Mouse (Mus musculus) B cell, adult 2 months (primary cell): ENCODE measurements at regions not wholly inside any gene's neighbourhood (a gene's known extent, or its start where the extent isn't known, plus 50 kb on each side); places are given as distances from the start of the nearest gene placed in this dataset.

ENCODE experiments used
- DNase-seq, 2 experiments: peaks; one replicate each; pipeline ENCODE4 v3.0.0; 2022

DNA sequence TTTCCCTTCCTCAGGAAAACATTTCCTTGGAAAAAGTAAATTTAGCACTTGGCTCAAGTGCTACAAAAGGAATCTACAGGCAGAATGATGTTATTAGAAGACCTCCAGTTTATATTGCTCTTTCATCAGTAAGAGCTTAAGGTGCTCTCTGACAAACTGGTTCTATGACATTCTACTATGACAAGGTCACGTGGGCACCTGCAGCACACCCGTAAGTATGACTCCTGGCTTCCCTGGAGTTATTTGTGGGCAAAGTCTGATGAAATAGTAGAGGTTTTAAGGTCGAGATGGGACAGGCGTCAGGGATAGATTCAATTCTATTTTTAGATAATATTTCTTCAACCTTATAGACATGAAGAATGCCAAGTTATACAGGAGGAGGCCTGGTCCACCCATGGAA is 84.9 kb upstream of the Ccn6 start:
- no peak for DNase-seq

DNA sequence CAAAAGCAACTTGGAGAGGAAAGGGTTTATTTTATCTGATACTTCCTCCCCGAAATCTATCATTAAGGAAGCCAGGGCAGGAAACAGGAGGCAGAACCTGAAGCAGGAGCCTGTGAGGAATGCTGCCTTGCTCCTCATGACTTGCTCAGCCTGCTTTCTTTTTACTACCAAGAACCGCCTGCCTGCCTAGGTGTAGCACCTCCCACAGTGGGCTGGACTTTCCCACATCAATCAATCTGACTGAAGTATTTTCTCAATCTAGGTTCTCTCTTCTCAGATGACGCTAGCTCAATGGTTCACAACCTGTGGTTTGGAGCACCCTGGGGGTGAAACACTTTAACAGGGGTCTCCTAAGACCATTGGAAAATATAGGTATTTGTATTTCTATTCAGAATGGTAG is 83.4 kb upstream of the Ccn6 start:
- DNase-seq, result no peak

DNA sequence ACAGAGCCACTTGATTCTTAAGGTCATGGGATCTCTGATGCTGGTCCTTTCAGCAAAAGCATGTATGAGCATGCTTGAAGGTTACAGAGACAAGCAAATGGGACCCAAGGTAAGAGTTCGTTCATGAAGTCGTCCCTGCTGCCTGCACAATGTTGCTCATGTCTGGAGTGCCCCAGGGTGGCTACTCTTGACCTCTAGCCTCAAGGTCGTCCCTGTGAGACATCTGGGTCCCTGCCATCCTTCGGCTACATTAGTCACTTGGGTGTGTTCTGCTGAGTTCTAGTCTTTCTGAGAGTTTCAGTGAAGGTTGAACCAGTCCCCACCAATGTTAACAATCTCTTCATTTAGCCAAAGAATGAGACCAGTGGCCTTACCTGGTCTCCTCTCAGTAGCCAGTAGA is 81.5 kb upstream of the Ccn6 start:
- DNase-seq, result no peak

DNA sequence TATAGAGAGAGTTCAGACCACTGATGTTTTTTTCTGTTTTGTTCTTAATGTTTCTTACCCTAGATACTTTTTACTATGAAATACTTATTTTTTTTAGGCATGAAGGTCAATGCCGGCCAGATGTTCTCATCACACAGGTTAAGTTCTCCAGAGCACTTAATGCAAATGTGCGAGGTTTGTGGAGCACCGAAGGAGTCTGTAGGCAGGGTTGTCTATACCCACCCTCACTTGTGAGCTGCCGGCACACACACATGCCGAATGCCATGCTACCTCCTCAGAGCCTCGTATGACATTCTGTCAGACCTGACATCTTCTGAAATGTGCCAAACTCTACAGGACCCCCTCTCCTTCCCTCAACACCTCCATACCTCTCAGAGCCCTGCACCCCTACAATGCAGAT is 80.5 kb upstream of the Ccn6 start:
- DNase-seq, result no peak

DNA sequence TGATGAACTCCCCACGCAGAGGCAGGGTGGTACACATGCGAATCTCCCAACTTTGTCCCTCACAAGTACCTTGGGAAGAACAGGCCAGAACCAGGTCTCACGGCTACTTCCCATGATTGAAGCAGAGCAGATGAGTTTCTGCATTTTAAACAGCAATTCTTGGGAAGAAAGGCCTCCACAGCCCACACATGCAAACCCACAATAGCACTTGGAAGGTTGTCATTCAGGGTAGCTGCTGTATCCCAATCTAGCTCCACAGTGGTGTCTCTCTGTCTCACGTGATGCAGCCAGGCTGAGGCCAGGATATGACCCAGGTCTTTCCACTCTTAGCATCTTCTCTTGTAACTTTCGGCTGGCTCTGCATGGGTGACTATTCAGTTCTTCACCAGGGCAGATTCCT is 78.8 kb upstream of the Ccn6 start:
- DNase-seq, result no peak

DNA sequence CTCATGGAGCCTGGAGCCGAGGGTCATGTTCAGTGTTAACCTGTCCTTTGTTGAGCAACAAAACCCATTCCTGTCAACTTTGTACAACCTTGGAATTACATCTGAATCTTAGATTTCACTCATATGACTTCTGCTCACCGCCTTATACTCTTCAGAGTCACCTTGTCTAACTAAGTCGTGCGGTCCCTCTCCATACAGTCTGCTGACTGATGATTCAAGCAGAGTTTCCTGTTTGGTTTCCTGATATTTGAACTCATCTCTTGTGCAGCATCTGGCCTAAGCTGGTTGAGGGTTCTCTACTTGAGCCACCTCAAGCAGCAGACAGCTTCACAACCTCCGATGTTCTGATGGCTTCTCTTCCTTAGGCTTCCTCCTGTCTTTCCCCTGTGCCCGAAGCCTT is 78.3 kb upstream of the Ccn6 start:
- no peak for DNase-seq

DNA sequence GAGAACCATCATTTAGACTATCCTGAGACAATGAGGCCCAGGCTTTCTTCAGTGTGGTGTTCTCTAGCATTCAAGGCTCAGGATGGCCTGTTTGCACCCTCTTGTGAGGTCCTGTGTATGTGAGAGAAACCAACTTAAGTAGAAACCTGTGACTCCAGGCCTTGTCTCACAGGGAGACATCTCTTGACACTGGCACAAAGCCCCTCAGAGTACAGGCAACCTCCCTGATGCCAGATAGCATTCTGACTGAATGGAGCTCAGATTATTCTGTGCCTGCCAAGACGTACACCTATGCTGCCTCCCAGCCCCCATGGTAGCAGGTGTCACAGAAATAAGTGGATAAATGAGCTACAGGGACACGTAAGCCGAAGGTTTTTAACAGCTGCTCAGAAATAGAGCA is 77.9 kb upstream of the Ccn6 start:
- DNase-seq, result no peak

DNA sequence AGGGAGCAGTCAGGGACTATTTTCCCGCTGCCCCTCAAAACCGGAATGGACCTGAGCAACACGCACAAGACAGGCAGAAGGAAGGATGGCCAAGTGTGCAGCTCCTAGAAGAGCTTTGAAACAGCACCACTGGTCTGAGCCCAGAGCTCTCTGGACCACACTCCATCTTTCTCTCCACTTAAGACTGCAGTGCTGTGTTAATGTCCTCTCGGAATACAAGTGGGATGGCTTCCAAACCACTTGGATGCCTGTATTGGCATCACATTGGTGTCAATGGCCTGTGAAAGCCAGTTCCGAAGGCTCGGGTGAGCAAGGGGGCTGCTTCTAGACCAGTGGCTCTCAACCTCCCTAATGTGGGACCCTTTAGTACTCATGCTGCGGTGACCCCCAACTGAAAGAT is 77.4 kb upstream of the Ccn6 start:
- no peak for DNase-seq

DNA sequence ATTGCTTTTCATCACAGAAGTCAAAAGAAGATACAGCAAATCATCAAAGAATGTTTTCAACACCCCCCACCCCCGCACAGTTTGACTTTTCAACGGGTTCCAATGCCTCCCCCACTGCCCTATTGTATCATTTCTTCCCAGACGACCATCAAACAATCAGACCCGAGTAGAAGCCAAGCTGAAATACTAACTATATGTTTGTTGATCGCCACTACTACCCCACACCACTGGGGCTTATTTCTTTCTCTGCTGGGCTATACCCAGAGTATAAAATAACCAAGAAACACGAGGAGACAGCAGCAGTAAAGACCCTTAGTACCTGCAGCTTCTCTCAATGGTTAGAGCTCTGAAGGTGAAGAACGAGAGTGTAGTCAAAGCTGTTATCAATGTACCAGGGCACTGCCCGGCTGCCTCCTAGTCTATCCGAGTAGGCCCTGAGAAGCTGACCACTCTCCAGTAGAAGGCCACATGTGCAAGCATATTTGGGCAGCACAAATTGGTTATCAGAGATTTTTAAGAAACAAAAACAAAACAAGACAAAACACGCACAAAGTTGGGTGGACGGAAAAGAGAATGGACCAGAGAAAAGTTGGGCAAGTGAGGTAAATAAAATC is 76.7 kb upstream of the Ccn6 start:
- no peak for DNase-seq

DNA sequence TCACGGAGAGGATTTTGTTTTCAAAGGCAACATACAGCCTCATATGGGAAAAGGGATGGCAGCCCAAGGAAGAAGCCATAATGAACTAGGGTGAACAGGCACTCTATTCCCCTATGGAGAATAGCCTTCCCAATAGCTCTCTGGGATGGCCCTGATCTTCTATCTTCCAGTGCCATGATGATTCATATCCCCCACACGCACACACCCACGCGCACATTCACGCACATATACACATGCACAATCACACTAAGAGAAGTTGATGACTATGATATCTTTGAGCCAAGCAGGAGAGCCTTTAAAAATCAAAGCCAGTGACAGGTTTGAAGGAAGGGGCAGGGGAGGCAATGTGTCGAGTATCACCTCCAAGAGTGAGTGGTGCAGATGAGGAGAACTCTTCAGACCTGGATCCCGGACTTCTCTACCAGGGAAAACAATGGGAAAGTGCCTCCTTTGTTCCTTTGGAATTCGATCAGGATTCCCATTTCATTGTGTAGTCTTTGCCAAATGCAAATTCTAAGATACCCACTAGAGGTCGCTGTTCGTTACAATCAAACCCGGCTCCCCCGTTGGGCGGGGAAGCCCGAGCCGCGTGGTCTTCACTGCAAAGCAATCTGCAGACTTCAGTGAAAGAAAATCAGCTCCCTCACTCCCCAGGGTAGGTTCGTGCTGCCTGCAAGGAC is 76.0 kb upstream of the Ccn6 start:
- DNase-seq, result peak; percentile 80

DNA sequence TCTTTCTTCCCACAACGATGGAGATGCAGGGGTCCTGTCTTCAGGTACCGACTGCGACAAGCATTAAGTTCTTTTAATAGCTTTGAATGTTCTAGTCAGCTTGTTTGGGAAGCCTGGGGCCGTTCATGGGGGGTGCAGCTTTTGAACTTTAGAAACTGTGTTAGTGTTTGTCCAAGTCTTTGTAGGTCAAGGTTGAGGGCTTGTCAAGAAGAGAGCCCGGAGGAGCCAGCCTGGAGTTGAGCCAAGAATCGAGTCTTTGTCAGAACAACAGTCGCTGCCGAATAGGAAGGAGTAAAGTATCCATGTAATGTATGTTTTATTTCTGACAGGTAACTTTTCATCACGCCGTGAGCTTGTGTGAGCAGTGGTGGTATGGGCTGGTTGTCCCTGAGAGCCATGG is 75.0 kb upstream of the Ccn6 start:
- DNase-seq, result no peak

DNA sequence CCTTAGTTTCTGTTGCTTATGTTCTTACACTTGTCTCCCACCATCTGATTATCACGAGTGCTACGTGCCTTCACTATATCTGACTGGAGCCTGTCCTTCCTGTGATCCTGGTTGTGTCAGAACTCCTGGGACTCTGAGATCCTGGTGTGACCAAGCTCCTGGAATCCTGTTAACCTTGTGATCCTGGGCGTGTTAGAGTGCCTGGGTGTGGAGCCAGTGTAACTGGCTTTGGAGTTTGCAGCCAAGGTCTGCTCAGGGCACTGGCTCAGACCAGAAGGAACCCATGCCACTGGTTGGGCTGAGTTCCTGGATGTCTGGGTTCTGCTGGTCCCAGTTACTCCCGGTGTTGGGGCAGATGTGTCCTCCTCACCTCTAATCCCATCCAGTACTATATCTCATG is 74.0 kb upstream of the Ccn6 start:
- DNase-seq, result no peak

DNA sequence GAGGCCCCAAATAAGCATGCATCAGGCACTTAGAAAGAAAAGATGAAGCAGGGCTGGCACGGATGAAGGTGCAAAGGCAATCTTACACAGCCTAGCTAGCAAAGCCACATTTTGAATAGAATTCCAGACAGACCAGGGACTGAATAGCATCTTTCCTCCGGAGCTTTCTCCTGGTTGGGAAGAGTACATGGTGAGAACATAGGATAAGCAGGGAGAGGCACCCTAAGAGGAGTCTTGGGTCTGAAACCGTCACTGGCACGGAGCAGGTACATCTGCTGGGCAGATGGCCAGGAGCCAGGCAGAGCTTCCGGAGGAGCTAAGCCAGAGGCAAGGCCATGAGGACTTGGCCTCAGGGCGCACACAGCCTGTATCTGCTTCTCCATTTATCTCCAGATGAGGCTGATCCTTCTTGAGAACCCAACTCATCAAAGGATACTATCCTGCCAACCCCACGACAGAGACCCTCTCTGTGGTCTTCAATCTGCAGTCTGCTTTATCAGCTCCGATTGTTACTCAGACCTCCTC is 70.4 kb upstream of the Ccn6 start:
- DNase-seq, result no peak

DNA sequence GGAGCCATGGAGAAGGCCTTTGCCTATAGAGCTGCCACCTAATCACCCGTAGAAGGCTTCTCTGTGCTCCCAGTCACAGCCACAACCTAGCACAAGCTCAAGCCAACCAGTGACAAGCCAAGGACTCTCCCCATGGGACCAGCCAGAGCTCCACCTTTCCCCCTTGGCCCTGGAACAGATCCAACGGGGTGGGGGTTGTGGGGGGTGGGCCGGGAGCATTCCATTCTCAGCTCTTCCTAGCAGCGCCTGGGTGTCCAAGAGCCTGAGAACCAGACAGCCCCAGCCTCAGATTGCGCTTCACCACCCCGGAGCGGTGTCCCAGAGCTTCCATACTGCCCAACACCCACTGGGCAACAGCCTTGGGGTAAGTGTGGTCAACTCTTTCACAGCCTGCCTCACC is 69.6 kb upstream of the Ccn6 start:
- DNase-seq, result no peak

DNA sequence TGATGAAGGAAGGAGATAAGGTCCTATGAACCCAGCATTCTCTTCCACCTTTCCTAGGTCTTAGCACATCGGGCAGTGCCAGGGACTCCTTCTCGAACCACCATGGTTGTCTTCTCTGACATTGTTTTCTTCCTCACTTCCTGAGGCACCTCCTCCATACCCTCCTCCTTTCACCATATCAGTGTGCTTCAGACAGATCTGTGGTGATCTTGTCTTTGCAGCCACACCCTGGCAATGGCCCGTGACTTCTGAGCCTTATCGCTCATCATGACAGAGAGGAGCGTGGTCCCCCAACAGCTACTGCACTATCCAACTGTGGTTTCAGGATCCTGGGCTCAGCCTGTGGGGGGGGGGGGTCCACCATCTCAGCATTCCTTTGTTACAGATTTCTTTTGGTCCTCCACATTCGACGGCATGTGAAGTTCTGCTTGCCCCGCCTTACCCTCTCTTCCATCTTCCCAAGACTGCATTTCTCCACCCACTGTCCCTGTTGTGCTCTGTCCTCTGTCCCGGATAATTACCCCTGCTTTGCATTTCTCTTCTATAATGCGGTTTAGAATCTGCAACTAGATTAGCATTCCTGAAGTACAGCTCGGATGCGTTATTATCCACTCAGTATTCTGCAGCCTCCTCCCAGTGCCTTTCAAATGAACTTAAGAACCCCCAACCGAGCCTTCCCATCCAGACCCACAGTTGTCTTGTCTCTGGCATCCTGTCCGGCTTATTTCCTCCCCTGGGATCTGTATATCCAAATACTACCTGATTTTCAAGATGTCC is 67.2 kb upstream of the Ccn6 start:
- DNase-seq, result no peak

DNA sequence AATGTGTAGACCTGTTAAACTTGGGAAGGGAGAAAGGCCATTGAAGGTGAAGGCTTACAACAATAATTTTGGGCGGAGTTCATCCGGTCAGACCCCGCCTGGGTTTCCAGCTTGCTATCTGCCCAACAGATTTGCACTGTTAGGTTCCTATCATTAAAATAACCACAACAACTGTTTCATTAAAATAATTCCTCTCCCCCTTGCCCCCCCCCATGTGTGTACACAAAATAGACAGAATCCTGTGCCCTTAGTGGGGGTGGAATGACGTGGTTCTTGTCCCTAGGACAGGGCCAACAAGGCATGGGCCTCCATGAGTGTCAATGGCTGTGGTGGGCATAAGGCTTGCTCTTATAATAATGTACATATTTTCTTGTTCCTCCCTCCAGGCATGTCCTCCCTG is 65.6 kb upstream of the Ccn6 start:
- no peak for DNase-seq

DNA sequence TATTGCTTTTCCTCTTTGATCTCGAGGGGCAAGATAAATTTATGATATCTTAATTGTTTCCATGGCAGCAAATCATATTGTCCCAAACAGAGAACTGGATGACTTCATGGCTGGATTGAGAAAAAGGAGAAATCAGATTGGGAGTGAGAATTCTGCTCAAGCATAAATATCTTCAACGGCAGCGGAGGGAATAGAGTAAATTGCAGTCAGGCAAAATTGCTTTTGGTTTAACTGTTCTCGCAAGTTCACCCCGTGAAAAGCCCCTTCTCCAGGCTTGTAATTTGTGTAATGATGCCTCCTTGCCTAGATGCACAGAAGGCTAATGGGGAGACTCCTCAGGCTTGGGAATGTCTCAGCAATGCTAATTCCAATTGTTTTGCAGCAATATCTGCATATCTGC is 64.4 kb upstream of the Ccn6 start:
- DNase-seq, result no peak

DNA sequence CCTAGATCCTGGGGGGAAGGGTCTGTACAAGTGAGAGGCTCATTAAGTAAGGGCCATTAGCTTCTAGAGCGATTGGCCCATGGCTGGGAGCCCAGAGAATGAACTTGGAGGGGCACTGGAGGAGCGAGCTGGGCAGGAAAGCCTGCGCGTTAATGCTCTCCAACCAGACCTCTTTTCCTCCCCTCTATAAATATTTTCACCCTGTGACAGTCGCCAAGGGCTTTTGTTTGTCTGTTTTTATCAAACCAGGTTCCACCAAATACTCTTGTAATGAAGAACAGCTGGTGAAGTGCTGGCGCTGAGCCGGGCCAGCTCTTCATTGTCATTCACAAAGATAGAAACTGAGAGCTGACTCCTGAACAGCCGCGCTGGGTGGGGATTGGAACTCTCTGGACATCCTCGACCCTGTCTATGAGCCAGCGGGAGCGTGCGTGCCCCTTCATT is 63.9 kb upstream of the Ccn6 start:
- no peak for DNase-seq

DNA sequence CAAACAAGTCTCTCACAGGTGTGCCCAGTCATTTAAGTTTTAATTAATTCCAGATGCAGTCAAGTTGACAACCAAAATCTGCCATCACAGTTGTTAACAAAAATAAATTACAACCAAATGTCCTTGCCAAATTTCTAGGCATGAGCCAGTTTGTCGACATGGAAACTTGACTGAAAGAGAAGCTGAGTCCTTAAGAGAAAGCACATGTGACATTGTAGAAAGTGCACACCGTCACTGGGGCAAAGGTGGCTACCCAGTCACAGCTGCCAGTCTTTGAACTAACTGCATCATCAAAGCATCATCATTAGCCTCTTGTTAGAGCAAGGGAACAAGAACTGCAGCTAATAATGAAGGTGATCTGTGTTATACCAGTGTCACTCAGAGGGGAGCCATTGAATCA is 62.9 kb upstream of the Ccn6 start:
- no peak for DNase-seq

DNA sequence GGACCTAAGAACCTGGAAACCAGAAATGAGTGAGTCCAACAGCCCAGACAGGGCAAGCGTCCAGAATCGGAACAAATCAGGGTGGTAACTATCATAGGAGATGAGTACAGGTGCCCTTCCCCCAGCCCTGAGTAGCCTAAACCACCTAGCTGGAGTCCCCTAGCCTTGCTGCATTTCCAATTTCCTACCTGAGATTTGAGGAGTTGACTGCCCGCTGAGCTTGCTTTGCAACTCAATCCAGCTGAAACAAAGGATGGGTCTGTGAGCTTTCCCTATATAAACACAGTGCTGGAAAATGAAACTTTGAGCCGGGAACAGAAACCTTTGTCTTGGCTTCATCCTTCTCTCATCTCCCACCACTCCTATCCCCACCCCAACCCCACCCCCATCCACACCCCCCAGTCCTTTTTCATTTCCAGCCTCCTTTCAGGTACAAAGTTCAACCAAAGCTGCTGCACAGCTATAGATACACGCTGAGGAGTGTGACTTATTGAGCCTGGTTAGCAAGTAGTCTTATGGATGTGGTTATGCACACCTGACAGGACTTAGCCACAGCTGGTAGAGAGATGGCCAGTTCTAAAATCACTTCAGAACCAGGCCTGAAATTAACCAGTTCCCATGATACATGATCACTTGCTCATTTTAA is 61.0 kb upstream of the Ccn6 start:
- DNase-seq, result no peak

DNA sequence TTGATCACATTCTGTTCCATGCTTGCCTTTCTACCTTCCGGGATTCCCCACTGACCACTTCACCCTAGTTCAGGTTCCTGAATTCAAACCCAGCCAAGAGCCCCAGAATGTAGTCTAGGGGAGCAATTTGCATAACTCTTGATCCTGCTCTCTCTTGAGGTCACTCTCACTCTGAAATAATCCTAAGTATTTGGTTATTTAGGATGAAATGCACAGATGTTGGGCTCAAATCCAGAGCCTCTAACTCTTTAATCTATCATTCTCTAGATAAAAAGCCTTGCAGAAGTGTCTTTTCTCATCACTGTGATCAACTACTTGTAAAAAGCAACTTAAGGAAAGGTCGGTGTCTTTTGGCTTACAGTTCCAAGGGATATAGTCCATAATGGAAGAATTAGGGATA is 57.4 kb upstream of the Ccn6 start:
- DNase-seq, result no peak

DNA sequence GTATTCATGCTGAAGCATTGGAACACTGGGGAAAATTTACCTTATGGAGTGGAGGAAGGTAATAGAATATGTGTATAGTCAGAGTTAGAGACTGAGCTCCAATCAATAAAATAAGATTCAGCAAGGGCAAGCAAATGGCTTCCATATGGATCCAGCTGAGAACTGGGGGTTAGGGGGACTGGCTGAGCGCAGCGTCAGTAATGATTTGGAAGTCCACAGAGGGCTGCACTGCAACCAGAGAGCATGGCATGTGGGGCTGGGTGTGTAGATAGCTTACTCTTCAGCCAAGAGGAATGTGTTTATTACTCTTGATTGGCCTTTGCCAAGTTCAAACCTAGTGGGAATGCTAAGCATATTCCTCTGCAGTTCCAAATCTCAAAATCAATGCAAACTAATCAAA is 55.8 kb upstream of the Ccn6 start:
- no peak for DNase-seq

DNA sequence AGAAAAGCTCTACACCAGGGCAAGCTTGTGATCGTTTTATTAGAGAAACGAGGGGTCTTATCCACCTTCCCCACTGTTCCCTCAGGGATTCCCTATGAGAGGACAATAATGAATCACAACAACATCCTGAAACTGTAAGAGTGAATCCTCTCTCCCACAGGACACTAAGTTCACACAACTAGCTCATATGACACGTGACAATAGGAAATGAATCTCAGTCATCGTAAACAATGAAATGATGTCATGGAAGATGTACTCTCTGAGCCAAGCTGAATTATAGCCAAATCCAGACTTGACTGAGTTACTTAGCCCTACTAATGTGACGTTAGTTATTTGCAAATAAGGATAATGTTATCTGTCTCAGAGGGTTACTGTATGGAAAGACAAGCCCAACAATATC is 54.6 kb upstream of the Ccn6 start:
- no peak for DNase-seq
